Mouse (Mus musculus) bone marrow macrophage, adult 2 months (primary cell): Measurements from ENCODE around the gene Morn1.

Experiments used
- CTCF ChIP-seq: IDR thresholded peaks from 2 replicates; pipeline ENCODE4 v1.5.1; 2012; ENCODE audit warnings: low read depth, mild to moderate bottlenecking, low read length, moderate library complexity
- POLR2A ChIP-seq: IDR thresholded peaks from 2 replicates; pipeline ENCODE4 v1.6.1; 2012; ENCODE audit warnings: mild to moderate bottlenecking, low read depth, low read length, borderline replicate concordance

DNA sequence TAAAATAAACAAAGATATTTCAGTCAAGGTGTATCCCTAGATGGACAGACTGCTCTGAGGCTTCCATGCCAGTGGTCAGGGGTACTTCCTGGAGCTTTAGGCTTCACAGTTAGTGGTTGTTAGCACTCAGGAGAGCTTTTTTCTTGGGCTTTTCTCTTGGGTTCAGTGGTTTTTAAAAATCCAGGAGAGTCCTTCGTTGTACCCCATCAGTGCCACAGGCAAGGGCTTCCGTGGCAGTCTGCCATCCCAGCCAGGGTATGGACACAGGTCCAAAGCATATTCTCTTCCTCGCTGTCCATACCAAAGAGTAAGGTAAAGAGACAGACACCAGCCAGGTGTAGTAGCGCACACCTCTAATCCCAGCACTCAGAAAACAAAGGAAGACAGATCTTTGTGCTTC is 3.8 kb downstream of the Morn1 start:
- no peak for TF ChIP-seq CTCF
- no peak for TF ChIP-seq POLR2A
